Mouse (Mus musculus) thymus, adult 2 months (tissue): Measurements from ENCODE around the gene Cox10. TPM values are rescaled to one million over a fixed set of nuclear protein-coding genes. Genes with fewer than 3 reads are reported as not detected.
"Not testable (repeated sequence)": the region's sequence is repeated elsewhere in the genome, so short reads cannot be mapped to it uniquely, and the experiment has no call there.

Experiments
- DNase-seq: peaks from one replicate; pipeline ENCODE4 v3.0.0; 2021
- H3K27ac ChIP-seq: fragments of 200-500 bp; 2 replicates; pipeline ENCODE4 v1.5.1; 2012; ENCODE audit warnings: low read length, control low read depth; ENCODE audit not compliant: control insufficient read depth, insufficient read depth
- H3K27me3 ChIP-seq: fragments of 200-500 bp; 2 replicates; pipeline ENCODE4 v1.6.1; 2012; ENCODE audit warnings: mild to moderate bottlenecking, low read length, moderate library complexity, mixed read lengths; ENCODE audit not compliant: control insufficient read depth, insufficient read depth
- H3K36me3 ChIP-seq: fragments of 200-500 bp; 2 replicates; pipeline ENCODE4 v1.6.1; 2012; ENCODE audit warnings: mild to moderate bottlenecking, low read length, moderate library complexity; ENCODE audit not compliant: control insufficient read depth, insufficient read depth
- H3K4me1 ChIP-seq: fragments of 200-500 bp; replicated peaks from 2 replicates; pipeline ENCODE4 v1.6.1; 2012; ENCODE audit warnings: low read length; ENCODE audit not compliant: control insufficient read depth, insufficient read depth
- H3K4me3 ChIP-seq: fragments of 200-500 bp; 2 replicates; pipeline ENCODE4 v1.5.1; 2012; ENCODE audit warnings: mild to moderate bottlenecking, low read length, control low read depth, moderate library complexity; ENCODE audit not compliant: control insufficient read depth, insufficient read depth
- CTCF ChIP-seq: fragments of 200-500 bp; IDR thresholded peaks from 2 replicates; pipeline ENCODE4 v1.5.1; 2012; ENCODE audit warnings: mild to moderate bottlenecking, control low read depth, low read length, moderate library complexity, borderline replicate concordance; ENCODE audit not compliant: control insufficient read depth, poor library complexity, insufficient read depth; ENCODE audit errors: extremely low read depth
- POLR2A ChIP-seq: fragments of 200-500 bp; IDR thresholded peaks from 2 replicates; pipeline ENCODE4 v1.6.1; 2012; ENCODE audit warnings: mild to moderate bottlenecking, low read length, control low read depth, moderate library complexity; ENCODE audit not compliant: control insufficient read depth, poor library complexity, insufficient read depth; ENCODE audit errors: extremely low read depth
- WGBS: fragments of 180-500 bp; shearing (Covaris S2); methylation state at CpG from one replicate; pipeline ENCODE4 v1.1.7; 2018; 5-methylcytosine and 5-hydroxymethylcytosine counted together
- polyA plus RNA-seq: library from polyadenylated mRNA; depleted of rRNA; stranded (reverse); fragments of >200 nt; gene quantifications from 2 replicates; pipeline ENCODE4 v1.2.3, GENCODE M21; 2012; rRNA removed

The Cox10 gene
- polyA plus RNA-seq, result 20.2 and 24.2 TPM in 2 replicates

GRCm38 (mm10) chr11:64078956-64079726, at the start of gene Cox10:
Gene Cox10 (minus strand): TSS chr11:64079468.
- WGBS, result under 1% methylated on average over 45 of the region's 45 CpGs
- peak; percentile 90 for DNase-seq
- Histone ChIP-seq H3K27ac (peak within 1 kb of the TSS; percentile 92), H3K4me1 (peaks cover 6% of the 10 kb centered on the region; the same call in 1 of the 2 replicates), H3K27me3 (no peaks in the 10 kb centered on the region), H3K36me3 (no peaks in the 10 kb centered on the region), H3K4me3 (peak within 1 kb of the TSS; percentile 97)
- TF ChIP-seq CTCF (peak; percentile 39; the same call in 1 of the 2 replicates), POLR2A (peak; percentile 62; the same call in 1 of the 2 replicates)

DNA sequence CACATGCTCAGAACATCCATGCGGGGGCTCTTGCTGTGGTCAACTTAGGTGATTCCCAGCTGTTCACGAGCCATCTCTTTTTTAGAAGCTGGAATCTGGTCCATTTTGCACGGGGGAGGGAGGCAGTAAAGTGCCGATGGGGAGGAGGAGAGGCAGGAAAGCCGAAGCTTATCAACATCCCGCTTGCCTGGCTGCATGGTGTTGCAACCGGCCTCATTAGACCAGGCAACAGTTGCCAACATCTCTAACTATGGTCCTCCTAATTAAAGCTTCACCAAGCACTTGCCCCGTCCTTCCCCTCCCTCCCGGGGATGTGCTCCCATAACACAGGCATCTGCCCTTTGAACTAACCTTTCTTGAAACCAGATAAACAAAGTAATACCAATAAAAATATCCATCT, 48.7 kb upstream of the Cox10 start:
- 73% methylated on average over 9 of the region's 9 CpGs for WGBS
- Histone ChIP-seq H3K27ac (no peak overlapping the region), H3K4me3 (no peak overlapping the region), H3K36me3 (no peaks in the 10 kb centered on the region), H3K27me3 (no peaks in the 10 kb centered on the region), H3K4me1 (no peaks in the 10 kb centered on the region)
- TF ChIP-seq POLR2A (no peak), CTCF (no peak)
- DNase-seq, result no peak

GRCm38 (mm10) chr11:64125471-64125870, 46.2 kb upstream of the Cox10 start:
- H3K36me3 ChIP-seq, result no peaks in the 10 kb centered on the region
- H3K27me3 ChIP-seq, result no peaks in the 10 kb centered on the region
- no peak for DNase-seq
- no peak for TF ChIP-seq CTCF
- TF ChIP-seq POLR2A, result no peak
- H3K4me1 ChIP-seq, result no peaks in the 10 kb centered on the region
- WGBS, result 79% methylated on average over 2 of the region's 2 CpGs
- no peak overlapping the region for H3K4me3 ChIP-seq
- no peak overlapping the region for H3K27ac ChIP-seq

DNA sequence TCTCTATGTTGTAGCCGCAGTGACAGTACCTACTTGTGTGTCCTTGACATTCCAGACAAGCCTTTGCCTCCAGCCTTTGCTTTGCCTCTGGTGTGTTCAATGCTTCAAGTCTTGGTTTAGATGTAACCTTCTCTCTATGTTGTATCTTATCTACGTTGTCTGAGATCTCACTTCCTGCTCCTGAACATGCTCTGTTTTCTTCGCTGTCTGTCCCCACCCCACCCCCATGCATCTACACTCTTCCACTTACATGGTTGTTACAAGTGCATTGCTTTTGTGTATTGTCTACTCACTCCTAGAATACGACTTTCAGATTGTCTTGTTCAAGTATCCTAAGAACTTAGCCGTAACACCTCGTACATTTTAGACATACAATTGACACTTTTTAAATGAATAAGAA, 43.9 kb upstream of the Cox10 start:
- WGBS, result 84% methylated on average over 6 of the region's 6 CpGs
- H3K27me3 ChIP-seq, H3K4me1 ChIP-seq: not testable (repeated sequence)

GRCm38 (mm10) chr11:64116711-64117110, 37.4 kb upstream of the Cox10 start:
- 69% methylated on average over 4 of the region's 4 CpGs for WGBS
- Histone ChIP-seq H3K4me1 (peaks cover 2% of the 10 kb centered on the region; the same call in 1 of the 2 replicates), H3K27me3 (0 out of 2 replicates have a peak, but pooled peaks cover 3% of the 10 kb centered on the region), H3K36me3 (no peaks in the 10 kb centered on the region), H3K4me3 (no peak overlapping the region), H3K27ac (no peak overlapping the region)
- DNase-seq, result no peak
- TF ChIP-seq POLR2A (no peak), CTCF (no peak)

More for the DNA sequence above, 43.9 kb upstream of the Cox10 start:
- not testable (repeated sequence) for H3K27ac ChIP-seq, H3K36me3 ChIP-seq, H3K4me3 ChIP-seq
- peak; percentile 4 for DNase-seq

- no peaks in the 10 kb centered on the region for H3K36me3 ChIP-seq
- TF ChIP-seq POLR2A (no peak), CTCF (no peak)
- H3K4me3 ChIP-seq, result no peak overlapping the region
- H3K27me3 ChIP-seq, result 0 out of 2 replicates have a peak, but pooled peaks cover 3% of the 10 kb centered on the region
- peaks cover 2% of the 10 kb centered on the region; the same call in 1 of the 2 replicates for H3K4me1 ChIP-seq
- DNase-seq, result no peak
- no peak overlapping the region for H3K27ac ChIP-seq
- WGBS, result 75% methylated on average over 2 of the region's 2 CpGs
Observed at GRCm38 (mm10) chr11:64115822-64116221, 36.6 kb upstream of the Cox10 start.
